Mouse (Mus musculus) brain, adult 2 months (tissue): ENCODE data around the gene Mettl14.

Experiments
- DNase-seq: peaks from one replicate; pipeline ENCODE4 v3.0.0; 2011; ENCODE audit warnings: low read depth, low spot score

The Mettl14 gene

DNA sequence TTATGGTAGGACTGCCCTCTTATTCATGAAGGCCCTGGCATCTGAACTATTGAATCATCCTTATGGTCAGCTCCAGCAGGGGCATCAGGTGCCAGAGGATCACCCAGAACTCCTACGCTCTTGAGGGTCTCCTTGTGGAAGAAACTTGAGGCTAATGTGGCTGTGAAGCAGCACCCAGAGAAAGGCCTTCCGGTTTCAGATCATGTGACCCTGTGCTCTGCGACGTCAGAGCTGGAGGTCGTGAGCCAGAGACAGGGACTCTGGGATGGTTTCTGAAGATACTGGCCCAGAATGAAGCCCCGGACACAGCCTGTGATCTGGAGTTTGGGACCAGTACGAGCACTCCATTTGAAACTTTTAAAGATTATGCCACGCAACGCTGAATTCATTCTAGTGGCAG lies 65.6 kb downstream of the Mettl14 start:
- DNase-seq = no peak
